Comparison of ENCODE assay signal across 9 mouse cellular contexts in genomic region chr7:135792918-135793317, GRCm38 (mm10).
A peak's percentile ranks its signal among the peaks of the same experiment; 100 is the strongest.
DNase-seq lines count a peak whose midpoint lies in the region; ATAC-seq and TF ChIP-seq lines count a peak whose summit lies in the region.
"Had no signal": no experiment of that assay in that cellular context is flagged by ENCODE, and none has a peak within 500 bp of the region (broad histone marks: within the 10 kb centered on the region; RNA-seq: fewer than 3 reads in every experiment).

No protein-coding gene starts in this region.

- no peak overlapping the region for H3K27ac ChIP-seq in neural tube, embryonic 15.5 days (replicated peaks)
- H3K27ac ChIP-seq in liver, embryonic 13.5 days, result 0 out of 2 replicates have a peak overlapping the region, but pooled peaks have one; percentile 29
- H3K27ac ChIP-seq in spleen, adult 2 months (ENCODE audit: insufficient read depth, low read length), result no peak overlapping the region
- H3K27ac ChIP-seq: neural tube, embryonic 12.5 days had no signal

- H3K27me3 ChIP-seq in neural tube, embryonic 15.5 days (replicated peaks), result no peaks in the 10 kb centered on the region
- H3K27me3 ChIP-seq in liver, embryonic 13.5 days, result peaks cover 30% of the 10 kb centered on the region
- H3K27me3 ChIP-seq in spleen, adult 2 months (ENCODE audit: control insufficient read depth, insufficient read depth, low read length), result no peaks in the 10 kb centered on the region
- H3K27me3 ChIP-seq: neural tube, embryonic 12.5 days had no signal

- peak; percentile 8 to 9 for DNase-seq in cerebellum, postnatal 36 days
- DNase-seq in cerebellum, adult 9-10 months, result no peak
- DNase-seq in neural tube, embryonic 10.5 days (ENCODE audit: extremely low spot score, low spot score), result peak; percentile 65
- peak; percentile 43 for DNase-seq in embryo, embryonic 9.5 days (ENCODE audit: extremely low spot score)
- peak; percentile 64 for DNase-seq in liver, embryonic 13.5 days
- DNase-seq in spleen, adult 2 months (ENCODE audit: low read depth in 1 of 2, low spot score in 2 of 2), result peak in 1 of 2 experiments; percentile 17
- DNase-seq in urinary bladder, postnatal 25 days (ENCODE audit: low spot score), result no peak

- 33% methylated on average over 8 of the region's 8 CpGs for WGBS in neural tube, embryonic 15.5 days
- WGBS in liver, embryonic 13.5 days (ENCODE audit: insufficient replicate concordance), result 23% methylated on average over 8 of the region's 8 CpGs
- 27% methylated on average over 8 of the region's 8 CpGs for WGBS in spleen, adult 2 months

- H3K4me1 ChIP-seq in neural tube, embryonic 15.5 days, result 0 out of 2 replicates have a peak, but pooled peaks cover 5% of the 10 kb centered on the region
- peaks cover 20% of the 10 kb centered on the region for H3K4me1 ChIP-seq in liver, embryonic 13.5 days (replicated peaks)
- no peaks in the 10 kb centered on the region for H3K4me1 ChIP-seq in spleen, adult 2 months (ENCODE audit: control insufficient read depth, insufficient read depth, insufficient read length)

- no peak overlapping the region for H3K4me2 ChIP-seq in neural tube, embryonic 15.5 days
- no peak overlapping the region for H3K4me2 ChIP-seq in liver, embryonic 13.5 days
- H3K4me2 ChIP-seq: neural tube, embryonic 12.5 days had no signal

- peak; percentile 67; the same call in 1 of the 2 replicates for TF ChIP-seq CTCF in spleen, adult 2 months (IDR thresholded peaks at IDR 0.05; ENCODE audit: extremely low read depth, insufficient read depth, insufficient read length, insufficient replicate concordance)

- ATAC-seq in neural tube, embryonic 15.5 days (ENCODE audit: low FRiP score), result no peak
- peak; percentile 86 for ATAC-seq in liver, embryonic 13.5 days (ENCODE audit: low read depth)

- no peak for TF ChIP-seq POLR2A in spleen, adult 2 months (IDR thresholded peaks at IDR 0.05; ENCODE audit: low read depth, low read length)

- no peak overlapping the region for H3K9ac ChIP-seq in neural tube, embryonic 15.5 days (replicated peaks)
- H3K9ac ChIP-seq in liver, embryonic 13.5 days, result no peak overlapping the region; the same call in 1 of the 2 replicates
- H3K9ac ChIP-seq: neural tube, embryonic 12.5 days had no signal

- no peaks in the 10 kb centered on the region for H3K36me3 ChIP-seq in neural tube, embryonic 15.5 days
- no peaks in the 10 kb centered on the region for H3K36me3 ChIP-seq in liver, embryonic 13.5 days
- no peaks in the 10 kb centered on the region for H3K36me3 ChIP-seq in spleen, adult 2 months (ENCODE audit: control insufficient read depth, insufficient read depth, low read length)
- H3K36me3 ChIP-seq: neural tube, embryonic 12.5 days had no signal

- no peak overlapping the region for H3K4me3 ChIP-seq in neural tube, embryonic 15.5 days (replicated peaks)
- no peak overlapping the region for H3K4me3 ChIP-seq in liver, embryonic 13.5 days (replicated peaks)
- H3K4me3 ChIP-seq in spleen, adult 2 months (ENCODE audit: extremely low read depth, insufficient read depth, insufficient read length), result no peak overlapping the region
- H3K4me3 ChIP-seq: neural tube, embryonic 12.5 days had no signal

- H3K9me3 ChIP-seq in neural tube, embryonic 15.5 days (replicated peaks), result no peaks in the 10 kb centered on the region
- H3K9me3 ChIP-seq in liver, embryonic 13.5 days (replicated peaks), result no peaks in the 10 kb centered on the region
- H3K9me3 ChIP-seq: neural tube, embryonic 12.5 days had no signal

Comparison
In these comparisons a context has a peak if more than half of its experiments do, and no peak if none do; other contexts are left out.
1. DNase-seq: peak in cerebellum, postnatal 36 days (2 of 2), neural tube, embryonic 10.5 days (single experiment), embryo, embryonic 9.5 days (single experiment) and liver, embryonic 13.5 days (single experiment); none in cerebellum, adult 9-10 months (single experiment) and urinary bladder, postnatal 25 days (single experiment).